Mouse (Mus musculus): ENCODE results near the gene Tdrd1. TPM values are rescaled to one million over a fixed set of nuclear protein-coding genes. Genes with fewer than 3 reads are reported as not detected.

Tdrd1 gene
- polyA plus RNA-seq, 1 experiment from 2014 or later: 0.48 TPM

DNA sequence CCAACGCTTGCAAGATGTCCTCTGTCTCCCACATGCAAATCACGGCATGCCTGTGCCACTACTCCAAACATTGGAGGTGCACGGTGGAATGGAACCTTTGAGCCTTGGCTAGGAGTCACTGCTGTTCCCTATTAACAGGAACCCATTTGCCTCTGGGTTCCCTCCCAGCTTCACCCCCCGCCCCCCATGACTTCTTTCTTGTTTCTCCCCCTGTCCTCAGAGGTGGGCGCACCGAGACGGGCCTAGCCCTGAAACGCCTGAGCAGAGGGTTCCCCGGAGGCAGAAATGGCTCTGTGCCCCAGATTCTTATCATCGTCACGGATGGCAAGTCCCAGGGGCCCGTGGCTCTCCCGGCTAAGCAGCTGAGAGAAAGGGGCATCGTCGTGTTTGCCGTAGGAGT lies 71.6 kb downstream of the Tdrd1 start:
- Histone ChIP-seq H3K4me3 (no peak overlapping the region), H3K9me3 (no peaks in the 10 kb centered on the region), H3K4me1 (0 out of 2 replicates have a peak, but pooled peaks cover 4% of the 10 kb centered on the region), H3K36me3 (replicated peaks) (no peaks in the 10 kb centered on the region), H3K27me3 (ENCODE audit: poor library complexity, severe bottlenecking) (no peaks in the 10 kb centered on the region), H3K27ac (no peak overlapping the region)
- 87% methylated on average over 16 of the region's 16 CpGs for WGBS
- DNase-seq (ENCODE audit: extremely low spot score, low spot score): no peak

DNA sequence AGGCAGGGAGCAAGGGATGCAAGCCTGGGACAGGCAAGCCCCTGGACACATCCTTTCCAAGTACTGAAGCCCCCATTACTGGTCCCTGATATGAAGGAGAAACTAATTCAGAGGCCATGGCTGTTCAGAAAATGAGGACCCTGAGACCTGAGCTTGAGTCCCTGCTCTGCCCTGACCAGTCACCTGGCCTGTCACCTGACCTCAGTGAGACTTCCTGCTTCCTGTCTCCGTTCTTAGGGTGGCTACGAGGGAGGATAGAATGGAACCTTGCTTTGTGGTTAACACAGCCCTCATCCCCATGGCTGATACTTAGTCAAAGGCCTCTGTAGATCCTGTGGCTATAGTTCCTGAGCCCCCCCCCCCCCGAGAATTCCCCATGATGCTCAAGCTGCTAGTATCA lies 78.1 kb downstream of the Tdrd1 start:
- Histone ChIP-seq H3K4me3 (no peak overlapping the region), H3K4me1 (peaks cover 22% of the 10 kb centered on the region), H3K27me3 (ENCODE audit: poor library complexity, severe bottlenecking) (no peaks in the 10 kb centered on the region), H3K27ac (no peak overlapping the region), H3K36me3 (replicated peaks) (no peaks in the 10 kb centered on the region), H3K9me3 (no peaks in the 10 kb centered on the region)
- DNase-seq (ENCODE audit: extremely low spot score, low spot score): no peak
- WGBS: 81% methylated on average over 3 of the region's 3 CpGs

GRCm38 (mm10) chr19:56905395-56905794 lies 79.4 kb downstream of the Tdrd1 start:
- Histone ChIP-seq H3K27me3 (ENCODE audit: poor library complexity, severe bottlenecking) (no peaks in the 10 kb centered on the region), H3K4me3 (no peak overlapping the region), H3K9me3 (no peaks in the 10 kb centered on the region), H3K4me1 (peaks cover 22% of the 10 kb centered on the region), H3K36me3 (replicated peaks) (no peaks in the 10 kb centered on the region), H3K27ac (no peak overlapping the region)
- 90% methylated on average over 7 of the region's 7 CpGs for WGBS
- DNase-seq (ENCODE audit: extremely low spot score, low spot score): no peak

GRCm38 (mm10) chr19:56907850-56908249 lies 81.8 kb downstream of the Tdrd1 start:
- Histone ChIP-seq H3K9me3 (no peaks in the 10 kb centered on the region), H3K4me1 (peaks cover 25% of the 10 kb centered on the region), H3K4me3 (no peak overlapping the region), H3K27ac (no peak overlapping the region), H3K27me3 (ENCODE audit: poor library complexity, severe bottlenecking) (no peaks in the 10 kb centered on the region), H3K36me3 (replicated peaks) (no peaks in the 10 kb centered on the region)
- WGBS: 48% methylated on average over 3 of the region's 3 CpGs
- DNase-seq (ENCODE audit: extremely low spot score, low spot score): no peak

GRCm38 (mm10) chr19:56908472-56909270 lies 82.7 kb downstream of the Tdrd1 start:
- no peak overlapping the region for H3K27ac ChIP-seq
- peak; percentile 32 for DNase-seq (ENCODE audit: extremely low spot score, low spot score)
- H3K4me1 ChIP-seq: peaks cover 24% of the 10 kb centered on the region
- no peaks in the 10 kb centered on the region for H3K9me3 ChIP-seq
- no peaks in the 10 kb centered on the region for H3K36me3 ChIP-seq (replicated peaks)
- WGBS: 81% methylated on average over 17 of the region's 17 CpGs
- no peak overlapping the region for H3K4me3 ChIP-seq
- H3K27me3 ChIP-seq (ENCODE audit: poor library complexity, severe bottlenecking): no peaks in the 10 kb centered on the region

- H3K4me1 ChIP-seq: peaks cover 10% of the 10 kb centered on the region
- no peaks in the 10 kb centered on the region for H3K27me3 ChIP-seq (ENCODE audit: poor library complexity, severe bottlenecking)
- H3K9me3 ChIP-seq: 0 out of 2 replicates have a peak, but pooled peaks cover 7% of the 10 kb centered on the region
- H3K36me3 ChIP-seq (replicated peaks): 0 out of 2 replicates have a peak, but pooled peaks cover 3% of the 10 kb centered on the region
- no peak overlapping the region for H3K27ac ChIP-seq
- WGBS: 71% methylated on average over 11 of the region's 11 CpGs
- no peak overlapping the region for H3K4me3 ChIP-seq
- DNase-seq (ENCODE audit: extremely low spot score, low spot score): no peak
Measured at GRCm38 (mm10) chr19:56910561-56910960, 84.6 kb downstream of the Tdrd1 start.

- no peaks in the 10 kb centered on the region for H3K27me3 ChIP-seq (ENCODE audit: poor library complexity, severe bottlenecking)
- 0 out of 2 replicates have a peak, but pooled peaks cover 3% of the 10 kb centered on the region for H3K36me3 ChIP-seq (replicated peaks)
- H3K9me3 ChIP-seq: 0 out of 2 replicates have a peak, but pooled peaks cover 7% of the 10 kb centered on the region
- 84% methylated on average over 4 of the region's 4 CpGs for WGBS
- DNase-seq (ENCODE audit: extremely low spot score, low spot score): no peak
- H3K4me1 ChIP-seq: peaks cover 3% of the 10 kb centered on the region
- no peak overlapping the region for H3K27ac ChIP-seq
- no peak overlapping the region for H3K4me3 ChIP-seq
Measured at GRCm38 (mm10) chr19:56913761-56914160, 87.8 kb downstream of the Tdrd1 start.

DNA sequence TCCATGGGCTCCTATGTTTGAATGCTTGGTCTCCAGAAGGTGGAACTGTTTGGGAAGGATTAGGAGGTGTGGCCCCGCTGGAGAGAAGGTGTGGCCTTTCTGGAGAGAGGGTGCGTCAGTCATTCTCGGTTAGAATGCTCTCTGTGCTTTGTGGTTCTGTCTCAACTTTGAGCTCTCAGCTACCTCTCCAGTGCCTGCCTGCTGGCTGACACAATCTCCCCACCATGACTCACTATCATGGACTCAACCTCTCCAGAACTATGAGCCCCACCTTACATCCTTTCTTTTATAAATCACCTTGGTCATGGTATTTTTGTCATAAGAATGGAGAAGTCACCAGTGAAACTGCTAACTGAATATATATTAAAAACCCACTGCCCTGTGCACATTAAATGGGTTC lies 88.6 kb downstream of the Tdrd1 start:
- Histone ChIP-seq H3K27ac (no peak overlapping the region), H3K4me3 (no peak overlapping the region), H3K36me3 (replicated peaks) (0 out of 2 replicates have a peak, but pooled peaks cover 3% of the 10 kb centered on the region), H3K4me1 (peaks cover 3% of the 10 kb centered on the region), H3K27me3 (ENCODE audit: poor library complexity, severe bottlenecking) (no peaks in the 10 kb centered on the region), H3K9me3 (0 out of 2 replicates have a peak, but pooled peaks cover 7% of the 10 kb centered on the region)
- DNase-seq (ENCODE audit: extremely low spot score, low spot score): no peak
- WGBS: 95% methylated on average over 3 of the region's 3 CpGs

- no peak overlapping the region for H3K4me3 ChIP-seq
- 0 out of 2 replicates have a peak, but pooled peaks cover 7% of the 10 kb centered on the region for H3K9me3 ChIP-seq
- H3K36me3 ChIP-seq (replicated peaks): 0 out of 2 replicates have a peak, but pooled peaks cover 3% of the 10 kb centered on the region
- H3K4me1 ChIP-seq: peaks cover 7% of the 10 kb centered on the region
- no peak overlapping the region for H3K27ac ChIP-seq
- no peaks in the 10 kb centered on the region for H3K27me3 ChIP-seq (ENCODE audit: poor library complexity, severe bottlenecking)
- no peak for DNase-seq (ENCODE audit: extremely low spot score, low spot score)
- 45% methylated on average over 6 of the region's 6 CpGs for WGBS
Measured at GRCm38 (mm10) chr19:56915084-56915483, 89.1 kb downstream of the Tdrd1 start.

Other genes with a start within 250 kb of the Tdrd1 start
- gene Adrb1, start 104.0 kb upstream of the Tdrd1 start, polyA plus RNA-seq (2016; fragmentation: Nextera tagmentation; extraction: Ambion mirVana): 0.07 and 0.21 TPM in 2 replicates
- 14.2 and 14.4 TPM in 2 replicates for gene Ccdc186, start 4.0 kb upstream of the Tdrd1 start, polyA plus RNA-seq (2016; fragmentation: Nextera tagmentation; extraction: Ambion mirVana)
- 1.7 and 2.6 TPM in 2 replicates for gene Vwa2, start 48.0 kb downstream of the Tdrd1 start, polyA plus RNA-seq (2016; fragmentation: Nextera tagmentation; extraction: Ambion mirVana)
- 1.2 and 1.5 TPM in 2 replicates for gene Afap1l2, start 182.0 kb downstream of the Tdrd1 start, polyA plus RNA-seq (2016; fragmentation: Nextera tagmentation; extraction: Ambion mirVana)